Mouse (Mus musculus): ENCODE results near the gene 2010111I01Rik.

2010111I01Rik gene

DNA sequence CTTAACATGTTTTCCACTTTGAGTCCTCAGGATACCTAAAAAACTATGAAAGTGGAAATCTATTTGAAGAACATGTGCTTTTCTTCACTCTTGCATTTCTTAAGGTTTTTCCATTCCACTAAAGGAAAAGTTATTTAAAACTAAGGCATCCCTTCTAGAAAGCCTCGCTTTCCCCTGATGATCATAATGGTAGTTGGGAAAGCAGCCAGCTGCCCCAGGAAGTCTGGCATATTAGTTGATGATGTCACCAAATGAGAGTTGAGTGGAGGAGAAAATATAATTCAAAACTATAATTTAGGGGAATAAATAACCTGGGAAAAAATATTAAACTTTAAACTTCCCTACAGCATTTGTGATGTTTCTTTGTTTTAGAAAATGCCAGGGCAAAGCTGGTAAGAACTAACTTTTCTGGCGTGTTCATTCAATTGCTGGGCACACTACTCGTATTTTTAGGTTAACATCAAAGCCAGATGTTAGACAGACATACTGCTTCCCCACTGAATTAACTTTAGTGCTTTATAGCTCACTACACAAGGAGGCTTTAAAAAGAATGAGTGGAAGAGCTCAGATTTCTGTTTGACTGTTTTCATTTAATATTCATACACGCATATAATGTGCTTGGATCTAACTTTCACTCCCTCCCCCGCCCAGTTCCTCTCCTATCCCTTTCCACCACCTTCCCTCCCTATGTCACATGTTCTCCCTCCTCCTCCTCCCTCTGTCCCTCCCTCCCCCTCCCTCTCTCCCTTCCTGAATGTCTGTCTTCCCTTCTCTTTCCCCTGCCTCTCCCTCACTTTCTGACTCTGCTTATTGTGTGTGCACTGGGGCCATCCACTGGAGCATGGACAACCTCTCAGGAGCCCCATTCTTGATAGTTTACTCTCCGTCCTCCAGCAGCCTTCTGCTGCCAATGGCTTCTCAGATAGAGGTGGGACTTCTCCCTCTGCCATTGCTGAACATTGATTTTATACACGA is 58.8 kb downstream of the 2010111I01Rik start:
- DNase-seq (ENCODE audit: low read depth, low spot score), result no peak

DNA sequence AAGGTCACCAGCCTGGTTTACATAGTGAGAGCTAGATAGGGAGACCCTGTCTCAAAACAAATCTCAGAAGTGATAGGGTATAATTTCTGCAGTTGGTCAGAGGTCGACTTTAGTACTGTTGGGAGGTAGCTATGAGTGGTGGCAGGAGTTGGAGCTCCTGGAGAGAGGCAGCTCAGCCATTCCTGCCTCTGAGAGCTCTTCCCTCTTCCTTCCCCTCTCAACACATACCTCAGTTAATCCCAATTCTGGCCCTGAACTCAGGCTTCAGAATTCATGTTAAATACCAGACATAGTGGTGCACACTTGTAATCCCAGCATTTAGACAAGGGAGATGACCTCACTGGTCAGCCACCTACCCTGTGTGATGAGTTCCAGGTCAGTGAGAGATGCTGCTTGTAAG is 65.3 kb downstream of the 2010111I01Rik start:
- DNase-seq (ENCODE audit: low read depth, low spot score), result no peak

DNA sequence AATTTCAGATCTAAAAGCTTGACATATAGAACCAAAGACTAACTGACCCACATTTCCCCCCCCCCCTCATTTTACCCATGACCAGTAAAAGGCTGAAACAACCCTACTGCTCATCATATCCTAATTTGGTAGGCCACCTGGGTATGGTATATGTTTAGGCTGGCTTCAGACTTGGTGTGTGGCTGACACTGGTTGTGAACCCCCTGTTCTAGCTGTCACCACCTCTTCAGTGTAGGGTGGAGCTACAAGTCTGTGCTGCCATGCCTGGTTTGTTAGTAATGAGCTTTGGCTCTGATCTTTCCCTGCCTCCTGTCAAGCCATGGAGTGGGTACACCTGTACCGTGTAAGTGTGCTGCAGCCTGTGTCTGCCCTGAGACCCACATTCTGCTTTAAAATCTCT is 66.6 kb downstream of the 2010111I01Rik start:
- no peak for DNase-seq (ENCODE audit: low read depth, low spot score)

DNA sequence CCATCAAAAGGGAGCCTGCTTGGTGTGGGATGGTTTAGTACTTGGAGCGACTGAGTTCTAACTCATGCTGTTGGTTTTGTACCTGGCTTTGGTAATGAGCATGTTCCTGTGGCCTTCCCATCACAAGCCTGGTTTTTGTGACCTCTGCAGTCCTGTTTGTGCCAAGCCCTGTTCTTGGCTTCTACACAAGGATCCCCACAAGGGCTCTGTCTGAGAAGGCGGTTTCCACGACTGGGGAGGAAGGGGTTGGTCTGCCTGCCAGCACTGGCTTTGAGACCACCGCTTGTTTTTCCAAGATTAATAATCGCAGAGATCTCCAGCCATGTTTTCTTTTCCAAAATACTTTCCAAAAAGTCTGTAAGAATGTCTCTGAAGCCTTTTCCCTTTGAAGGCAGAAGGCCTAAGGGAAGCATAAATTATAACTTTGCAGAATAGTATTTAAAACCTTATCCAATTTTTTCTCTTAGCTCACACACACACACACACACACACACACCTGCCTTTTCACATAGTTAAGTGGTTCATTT is 67.7 kb downstream of the 2010111I01Rik start:
- no peak for DNase-seq (ENCODE audit: low read depth, low spot score)

DNA sequence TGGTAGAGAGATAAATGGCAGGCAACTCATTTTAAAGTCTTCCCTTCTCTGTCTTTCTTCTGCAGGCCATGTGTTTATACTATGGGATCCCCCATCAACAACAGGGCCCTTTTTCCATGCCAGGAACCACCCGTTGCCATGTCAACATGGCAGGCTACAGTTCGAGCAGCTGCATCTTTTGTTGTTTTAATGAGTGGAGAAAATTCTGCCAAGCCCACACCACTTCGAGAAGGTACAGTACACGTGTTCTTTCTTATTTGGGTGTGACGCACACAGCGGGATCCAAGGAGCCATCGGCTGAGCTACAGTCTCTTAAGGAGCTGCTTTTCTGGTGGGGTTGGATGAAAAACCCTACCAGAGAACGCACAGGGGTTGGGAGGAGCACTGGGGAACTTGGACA is 68.3 kb downstream of the 2010111I01Rik start:
- peak; percentile 41 for DNase-seq (ENCODE audit: low read depth, low spot score)

DNA sequence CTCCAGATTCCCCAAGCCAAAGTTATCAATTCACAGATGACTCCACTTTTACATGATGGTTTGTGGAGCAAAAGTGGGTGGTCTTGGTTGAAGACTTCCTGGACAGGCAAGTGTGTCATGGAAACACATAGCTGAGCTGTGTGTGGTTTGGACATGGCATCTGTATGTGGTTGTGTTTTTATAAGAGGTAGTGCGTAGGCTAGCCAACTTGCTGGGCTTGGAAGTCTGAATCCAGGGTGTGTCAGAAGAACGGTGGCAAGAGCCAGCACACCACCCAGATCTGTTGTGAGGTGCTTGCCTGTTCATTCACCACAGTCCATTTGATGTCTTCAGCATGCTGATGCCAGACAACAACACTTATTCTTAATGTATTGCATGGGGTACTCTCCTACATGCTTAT is 68.7 kb downstream of the 2010111I01Rik start:
- no peak for DNase-seq (ENCODE audit: low read depth, low spot score)

DNA sequence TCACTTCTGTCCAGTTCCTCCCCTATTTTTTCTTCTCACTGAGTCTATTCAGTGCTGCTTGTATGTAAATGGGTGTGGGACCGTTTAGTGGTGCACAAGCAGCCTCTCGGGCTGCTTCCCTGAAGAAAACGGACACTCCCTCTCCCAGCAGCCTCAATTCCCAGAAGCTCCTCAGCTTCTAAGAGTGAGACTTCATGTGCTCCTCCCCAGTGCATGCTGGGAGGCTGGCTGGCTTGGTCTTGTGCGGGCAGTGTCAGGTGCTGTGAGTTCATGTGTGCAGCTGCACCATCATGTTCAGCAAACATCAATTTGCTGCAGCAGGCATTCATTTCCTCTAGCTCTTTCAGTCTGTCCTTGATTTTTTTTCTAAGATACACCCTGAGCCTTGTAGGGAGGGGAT is 70.0 kb downstream of the 2010111I01Rik start:
- DNase-seq (ENCODE audit: low read depth, low spot score), result peak; percentile 29

DNA sequence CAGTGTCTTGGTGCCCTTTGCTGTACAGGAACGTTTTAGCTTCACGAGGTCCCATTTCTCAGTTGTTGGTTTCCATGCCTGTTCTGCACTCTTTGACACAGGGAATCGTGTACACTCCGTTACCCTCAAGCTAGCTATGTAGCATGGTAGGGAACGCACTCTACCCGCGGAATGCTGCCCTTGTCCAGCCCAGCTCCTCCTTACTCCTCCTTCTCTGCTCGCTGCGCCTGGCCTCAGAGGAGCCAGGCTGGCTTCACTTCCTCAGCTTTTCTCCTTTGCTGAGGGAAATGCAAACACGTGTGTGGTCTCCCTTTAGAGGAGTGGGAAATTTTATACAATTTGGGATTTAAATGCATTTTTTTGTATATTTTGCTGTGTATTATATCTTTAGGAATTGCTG is 73.2 kb downstream of the 2010111I01Rik start:
- no peak for DNase-seq (ENCODE audit: low read depth, low spot score)

DNA sequence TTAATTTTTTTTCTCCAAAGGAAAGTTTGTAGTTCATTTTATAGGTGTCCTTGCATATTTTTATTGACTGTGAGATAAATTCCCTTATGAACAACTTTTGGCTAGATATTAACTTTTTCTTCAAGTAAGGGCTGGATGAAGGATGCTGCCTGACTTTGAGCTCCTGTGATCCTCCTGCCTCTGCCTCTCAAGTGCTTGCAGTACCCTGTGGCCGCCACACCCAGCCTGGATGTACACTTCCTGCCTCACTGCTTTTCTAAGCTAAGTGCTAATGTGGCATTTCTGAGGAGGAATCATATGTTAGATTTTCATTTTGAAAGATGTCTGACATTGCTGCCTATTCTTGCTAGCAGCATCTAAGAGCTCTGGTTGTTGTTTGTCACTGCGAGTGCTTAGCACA is 73.7 kb downstream of the 2010111I01Rik start:
- no peak for DNase-seq (ENCODE audit: low read depth, low spot score)

DNA sequence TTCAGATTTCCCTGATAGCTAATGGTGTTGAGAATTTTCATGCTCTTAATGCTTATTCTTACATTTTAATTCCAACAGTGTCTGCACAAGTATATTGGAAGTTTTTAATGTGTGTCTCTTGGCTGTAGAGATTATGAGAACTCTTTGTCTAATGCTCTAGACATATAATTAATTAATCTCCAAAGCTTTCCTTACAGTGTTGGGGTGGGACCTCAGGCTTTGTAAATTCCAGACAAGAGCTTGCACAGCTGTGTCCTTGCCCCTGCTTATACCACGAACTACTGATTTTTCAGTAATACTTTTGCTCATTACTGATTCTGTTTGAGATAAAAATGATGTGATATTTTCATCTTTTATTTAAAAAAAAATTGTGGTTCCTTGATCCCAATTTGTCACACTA is 74.2 kb downstream of the 2010111I01Rik start:
- DNase-seq (ENCODE audit: low read depth, low spot score), result no peak

DNA sequence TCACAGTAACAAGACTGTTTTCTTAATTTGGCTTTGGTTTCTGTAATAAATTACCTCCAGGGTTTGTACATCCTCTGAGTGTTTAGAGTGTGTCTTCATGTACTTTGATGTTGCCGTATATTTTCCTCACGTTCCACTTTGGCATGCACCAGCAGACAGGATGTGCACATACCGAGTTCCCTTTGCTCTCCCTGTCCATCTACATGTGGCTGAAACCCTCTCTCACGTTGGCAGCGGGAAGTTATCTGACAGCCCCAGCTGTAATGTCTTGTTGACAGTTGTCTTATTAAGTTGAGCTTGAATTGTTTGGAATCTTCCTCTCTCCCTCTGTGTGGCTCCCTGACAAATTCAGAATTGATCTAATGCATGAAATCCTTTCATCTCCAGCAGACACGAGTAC is 74.6 kb downstream of the 2010111I01Rik start:
- DNase-seq (ENCODE audit: low read depth, low spot score), result no peak

DNA sequence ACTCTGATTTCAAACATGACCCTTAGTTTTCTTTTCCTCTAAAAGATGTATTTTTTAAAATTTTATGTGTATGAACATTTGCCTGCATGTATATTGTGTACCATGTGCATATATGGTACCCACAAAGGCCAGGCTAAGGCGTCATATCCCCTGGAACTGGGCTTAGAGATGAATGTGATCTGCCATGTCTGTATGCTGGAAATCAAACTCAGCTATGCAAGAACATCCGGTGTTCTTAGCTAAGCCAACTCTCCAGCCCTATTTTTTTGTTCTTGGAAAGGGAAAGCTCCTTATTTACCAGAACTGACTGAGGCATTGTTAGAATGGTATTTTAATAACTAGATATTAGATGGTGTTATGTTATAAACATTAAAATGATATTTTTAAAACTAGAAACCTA is 75.2 kb downstream of the 2010111I01Rik start:
- no peak for DNase-seq (ENCODE audit: low read depth, low spot score)

DNA sequence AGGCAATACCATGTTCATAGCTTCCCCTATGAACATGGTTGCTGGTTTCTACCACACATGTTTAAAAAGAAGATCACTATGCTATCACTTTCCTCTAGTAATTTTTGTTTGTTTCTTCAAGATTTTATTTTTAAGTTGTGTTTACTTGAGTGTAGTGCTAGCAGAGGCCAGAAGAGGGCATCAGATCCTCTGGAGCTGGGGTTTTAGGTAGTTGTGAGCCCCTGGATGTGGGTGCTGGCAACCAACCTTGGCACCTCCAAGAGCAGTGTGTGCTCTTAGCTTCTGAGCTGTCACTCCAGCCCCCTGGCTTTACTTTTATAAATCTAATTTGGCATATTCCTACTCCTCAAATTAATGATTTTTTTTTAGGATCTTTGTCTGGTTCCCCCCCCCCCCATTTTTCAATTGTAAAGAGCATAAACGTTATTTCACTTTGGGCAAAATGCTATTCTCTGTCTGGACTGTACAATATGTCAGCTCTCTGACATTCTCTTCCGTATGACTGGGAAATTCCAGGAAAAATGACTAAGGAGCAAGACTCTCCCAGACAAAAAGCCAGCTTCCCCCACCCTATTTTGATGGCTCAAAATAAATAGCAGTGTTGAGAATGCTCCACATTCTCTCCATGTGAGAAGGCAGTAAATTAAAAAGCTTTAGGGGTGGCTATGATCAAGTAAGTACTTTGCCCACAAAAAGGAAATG is 81.0 kb downstream of the 2010111I01Rik start:
- no peak for DNase-seq (ENCODE audit: low read depth, low spot score)

DNA sequence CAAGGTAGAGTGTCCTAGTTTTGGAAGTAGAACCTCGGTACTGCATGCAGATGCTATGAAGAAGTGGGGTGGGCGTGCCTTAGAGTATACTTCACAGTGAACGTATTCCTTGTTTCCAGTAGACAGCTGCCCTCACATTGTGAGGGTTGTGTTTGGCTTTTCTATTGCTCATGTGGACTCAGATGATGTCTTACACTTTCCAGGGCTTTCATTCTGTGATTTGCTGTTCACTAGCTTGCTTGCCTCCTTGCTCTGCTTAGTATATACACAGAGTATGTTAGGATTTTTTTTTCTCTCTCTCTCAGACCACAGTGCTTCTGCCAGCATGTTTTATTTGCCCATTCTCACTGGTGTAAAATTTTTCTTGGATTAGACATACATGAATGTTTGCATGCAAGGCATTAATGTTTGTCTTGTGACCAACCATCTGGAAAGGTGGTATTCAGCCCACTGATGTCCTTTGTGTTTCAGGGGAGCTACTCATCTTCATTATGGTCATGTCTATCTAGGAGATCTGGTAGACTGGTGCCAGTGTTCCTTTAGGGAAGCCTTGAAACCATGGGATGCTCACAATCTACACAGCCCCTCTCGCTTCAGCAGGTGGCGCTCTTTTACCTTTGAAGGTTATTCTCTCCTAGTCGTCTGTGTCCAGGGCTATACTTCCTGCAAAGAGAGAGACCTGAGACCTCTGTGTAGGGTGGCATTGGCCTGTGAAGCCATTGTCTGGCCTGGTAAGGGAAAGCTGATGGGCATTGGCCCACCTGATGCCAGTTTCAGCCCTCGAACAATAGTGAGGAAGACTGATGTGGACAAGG is 81.7 kb downstream of the 2010111I01Rik start:
- DNase-seq (ENCODE audit: low read depth, low spot score), result peak; percentile 86

DNA sequence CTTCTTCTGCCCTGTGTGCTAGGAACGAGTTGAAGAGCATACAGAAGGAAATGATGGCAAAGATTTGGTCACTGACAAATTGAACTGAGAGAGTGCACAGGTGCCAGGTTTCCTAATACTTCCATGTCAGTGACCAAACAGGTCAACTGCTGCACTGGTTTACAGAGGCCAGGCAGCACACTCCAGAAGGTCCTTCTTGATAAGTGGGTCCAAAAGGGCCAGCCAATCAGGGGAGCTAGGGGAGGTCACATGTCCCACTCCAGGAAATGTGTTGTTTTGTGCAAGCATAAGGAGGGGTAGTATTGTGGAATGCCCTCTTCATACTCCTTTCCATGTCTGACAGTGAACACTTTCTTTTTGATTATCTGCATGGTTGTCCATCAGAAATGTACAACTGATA is 99.0 kb downstream of the 2010111I01Rik start:
- no peak for DNase-seq (ENCODE audit: low read depth, low spot score)

DNA sequence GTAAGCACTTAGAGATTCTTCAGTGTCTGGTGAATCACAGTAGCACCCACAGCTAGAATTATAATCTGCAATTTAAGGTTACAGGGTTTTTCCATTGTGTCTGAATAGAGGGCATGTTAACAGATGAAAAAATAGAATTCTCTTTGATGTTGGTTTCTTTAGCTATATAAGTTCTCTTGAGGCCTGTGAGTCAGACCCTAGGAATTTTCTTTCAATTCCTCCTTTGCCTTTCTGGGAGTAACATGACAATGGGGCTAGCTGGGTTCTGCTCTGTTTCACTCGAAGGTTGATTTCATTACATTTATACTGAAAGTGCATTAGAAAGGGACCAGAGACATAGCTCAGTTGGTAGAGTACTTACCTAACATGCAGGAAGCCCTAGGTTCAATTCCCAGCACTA is 101.9 kb downstream of the 2010111I01Rik start:
- peak; percentile 33 for DNase-seq (ENCODE audit: low read depth, low spot score)

DNA sequence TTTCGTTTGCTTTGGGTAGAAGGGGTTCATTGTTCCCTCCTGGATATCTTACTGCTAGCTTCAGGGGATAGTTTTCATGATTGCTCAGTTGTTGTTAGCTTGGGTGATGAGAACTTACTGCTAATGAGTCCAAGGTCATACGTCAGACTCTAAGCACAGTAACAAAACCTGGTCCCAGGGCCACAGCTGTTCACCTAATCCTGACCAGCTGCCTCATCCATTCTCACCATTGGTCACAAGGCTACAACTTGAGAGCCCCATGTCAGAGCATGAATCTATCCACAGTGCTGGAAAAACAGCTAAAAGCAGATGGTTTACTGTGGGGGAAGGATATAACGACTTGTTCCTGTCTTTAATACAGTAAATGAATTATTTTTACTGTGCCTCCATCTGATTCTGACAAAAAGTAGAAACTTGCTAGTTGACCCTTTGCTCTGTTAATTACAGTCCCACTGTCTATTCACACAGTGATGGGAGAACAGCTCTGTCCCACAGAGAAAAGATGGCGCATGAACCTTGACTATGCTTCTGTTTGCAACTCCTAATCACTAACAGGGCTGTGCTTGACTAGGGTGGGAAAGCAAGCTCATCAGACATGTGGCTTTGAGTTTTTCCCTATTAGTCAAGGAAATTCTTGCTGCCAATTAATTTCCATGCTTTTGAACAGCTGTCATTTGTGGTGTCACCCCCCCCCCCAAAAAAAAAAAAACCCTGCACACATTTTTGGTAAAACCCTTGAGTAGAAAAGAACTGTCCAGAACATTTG is 103.9 kb downstream of the 2010111I01Rik start:
- no peak for DNase-seq (ENCODE audit: low read depth, low spot score)

DNA sequence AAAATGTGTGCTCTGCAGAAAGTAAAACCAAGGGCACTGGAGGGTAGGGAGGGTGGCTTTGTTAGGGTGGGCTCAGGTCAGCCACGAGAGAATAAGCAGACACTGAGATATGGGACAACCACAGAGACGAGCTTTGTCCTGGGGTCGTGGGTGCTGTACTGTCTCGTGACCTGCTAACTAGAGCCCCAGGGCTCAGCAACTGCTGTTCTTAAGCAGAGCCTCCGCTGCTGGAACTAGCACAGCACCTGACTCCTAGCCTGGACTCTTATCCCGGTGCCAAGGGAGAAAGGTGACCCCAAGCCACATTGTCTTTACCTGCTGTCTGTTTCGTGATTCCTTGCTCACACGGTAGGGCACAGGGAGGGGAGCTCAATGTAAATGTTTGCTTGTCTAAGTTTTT is 107.2 kb downstream of the 2010111I01Rik start:
- DNase-seq (ENCODE audit: low read depth, low spot score), result no peak

DNA sequence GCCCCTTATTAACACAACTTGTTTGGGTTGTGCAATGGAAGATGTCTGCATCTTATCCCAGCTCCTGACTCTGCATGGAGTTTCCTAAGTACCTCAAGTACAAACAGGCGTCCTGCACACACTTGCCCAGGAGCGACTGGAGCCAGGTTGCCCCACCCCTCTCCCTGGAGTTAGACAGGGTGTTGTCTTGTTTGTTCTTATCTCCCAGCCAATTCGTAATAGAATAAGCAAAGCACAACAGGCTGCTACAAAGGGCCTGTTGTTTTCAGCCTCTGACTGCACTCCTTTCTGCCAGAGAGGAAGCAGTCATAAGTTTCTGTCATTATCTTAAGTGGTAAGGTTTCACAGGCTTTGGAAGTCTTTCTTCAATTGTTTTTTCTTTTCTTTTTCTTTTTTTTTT is 107.7 kb downstream of the 2010111I01Rik start:
- no peak for DNase-seq (ENCODE audit: low read depth, low spot score)

DNA sequence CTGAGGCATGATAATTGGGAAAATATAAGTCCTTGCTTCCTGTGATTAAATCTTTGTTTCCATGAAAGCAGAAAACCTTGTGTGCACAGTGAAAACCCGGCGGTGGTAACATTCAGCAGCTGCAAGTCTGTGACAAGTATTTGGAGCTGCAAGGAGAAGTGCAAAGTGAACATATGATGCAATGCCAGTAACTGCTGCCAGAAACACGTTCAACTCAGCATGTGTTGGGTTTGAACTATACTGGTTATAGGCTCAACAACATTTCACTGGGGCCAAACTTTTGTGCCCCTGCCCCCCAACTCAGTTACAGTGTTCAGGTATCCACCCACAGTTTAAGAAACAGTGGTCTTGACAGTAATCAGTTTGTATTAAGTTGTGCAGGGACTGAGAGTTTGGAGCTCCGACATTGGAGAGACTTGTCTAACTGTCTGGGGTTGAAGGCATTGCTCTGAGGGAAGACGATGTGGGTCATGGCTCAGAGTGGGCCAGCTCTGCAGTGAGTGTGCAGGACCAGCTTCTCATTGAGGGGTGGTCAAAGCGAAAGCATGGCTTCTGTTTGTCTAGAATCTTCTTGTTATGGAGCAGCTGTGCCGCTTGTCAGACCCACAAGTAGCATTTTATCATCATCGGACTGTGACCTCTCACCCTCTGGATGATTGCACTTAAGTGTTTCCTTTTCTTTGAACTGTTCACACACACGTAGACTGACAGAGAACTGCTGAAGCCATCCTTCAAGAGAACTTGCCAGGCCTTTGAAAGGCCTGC is 109.4 kb downstream of the 2010111I01Rik start:
- peak; percentile 66 for DNase-seq (ENCODE audit: low read depth, low spot score)

Measured in brain, adult 2 months (tissue).